Mouse (Mus musculus): ENCODE results near the gene Mybbp1a.

- TF ChIP-seq POLR2A (IDR thresholded peaks at IDR 0.05; ENCODE audit: control insufficient read depth, extremely low read depth, insufficient read depth, low read length, poor library complexity): no peak
- no peak for TF ChIP-seq CTCF (IDR thresholded peaks at IDR 0.05; ENCODE audit: borderline replicate concordance, control insufficient read depth, extremely low read depth, insufficient read depth, low read length, poor library complexity)
Measured at GRCm38 (mm10) chr11:72436756-72437650, 4.2 kb upstream of the Mybbp1a start.

All from thymus, adult 2 months (tissue).